Mouse (Mus musculus) adrenal gland, adult 2 months (tissue): ENCODE measurements around the gene Lig3. TPM values are rescaled to one million over a fixed set of nuclear protein-coding genes. Genes with fewer than 3 reads are reported as not detected.
"Not testable (repeated sequence)": the region's sequence is repeated elsewhere in the genome, so short reads cannot be mapped to it uniquely, and the experiment has no call there.

ENCODE experiments used
- DNase-seq: peaks from one replicate; pipeline ENCODE4 v3.0.0; 2021
- polyA plus RNA-seq: library from polyadenylated mRNA; depleted of rRNA; stranded (reverse); fragments of >200 nt; gene quantifications from 2 replicates; pipeline ENCODE4 v1.2.3, GENCODE M21; 2012; rRNA removed
- total RNA-seq, 2 experiments: library from RNA; stranded (reverse); gene quantifications; 2 replicates each; pipeline ENCODE4 v1.2.3; 2021

The Lig3 gene
- total and polyA plus RNA-seq, 3 experiments = 10.7 to 27.5 (median 19.2) TPM

DNA sequence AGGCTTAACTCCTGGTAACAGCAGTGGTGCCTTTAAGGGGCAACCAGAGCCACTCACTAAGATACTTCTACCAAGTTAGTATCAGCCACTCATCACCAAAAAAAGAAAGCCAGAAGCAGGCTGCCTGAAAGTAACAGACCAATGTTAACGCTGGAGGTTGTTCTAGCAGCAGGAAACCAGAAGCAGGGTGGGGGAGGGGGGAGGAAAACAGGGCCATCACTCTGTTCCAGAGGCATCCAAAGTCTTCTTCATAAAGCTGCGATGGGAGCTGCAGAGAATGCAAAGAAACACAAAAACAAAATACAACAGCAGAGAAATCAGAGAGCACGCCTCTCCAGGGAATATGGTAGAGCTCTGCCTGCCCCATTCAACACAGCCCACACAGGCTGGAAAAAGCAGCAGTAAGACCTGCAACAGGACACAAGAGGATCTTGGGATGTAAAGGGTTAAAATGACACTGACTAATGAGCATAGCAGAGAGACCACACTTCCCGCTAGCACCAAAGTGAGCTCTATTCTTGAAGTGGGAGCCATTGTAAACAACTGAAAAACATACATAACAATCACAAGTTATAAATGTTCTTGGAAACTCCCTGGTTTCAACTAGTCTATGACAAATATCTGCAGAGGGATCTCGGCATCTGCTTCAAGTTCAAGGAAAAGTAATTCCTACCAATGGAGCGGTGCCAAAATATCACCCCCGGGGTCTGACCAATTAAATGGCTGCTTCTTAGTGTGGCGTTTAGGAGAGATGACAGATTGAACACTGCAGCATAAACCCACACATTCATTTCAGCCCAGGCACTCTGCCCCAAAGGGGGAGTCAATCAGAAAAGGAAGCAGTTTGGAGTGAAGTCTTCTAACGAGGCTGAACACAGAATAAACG, 50.3 kb downstream of the Lig3 start:
- DNase-seq = no peak

DNA sequence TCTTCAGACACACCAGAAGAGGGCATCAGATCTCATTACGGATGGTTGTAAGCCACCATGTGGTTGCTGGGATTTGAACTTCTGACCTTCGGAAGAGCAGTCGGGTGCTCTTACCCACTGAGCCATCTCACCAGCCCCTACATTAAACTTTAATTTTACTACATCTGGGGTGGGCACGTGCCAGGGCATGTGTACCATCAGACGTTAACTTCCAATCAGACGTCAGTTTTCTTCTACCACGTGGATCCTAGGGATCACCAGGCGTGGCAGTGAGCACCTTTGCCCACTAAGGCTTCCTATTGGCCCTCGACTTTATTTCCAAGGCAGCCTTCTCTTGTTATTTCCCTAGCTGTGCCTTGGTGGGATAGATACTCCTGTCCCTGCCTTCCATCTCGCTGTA, 51.5 kb downstream of the Lig3 start:
- DNase-seq = not testable (repeated sequence)

DNA sequence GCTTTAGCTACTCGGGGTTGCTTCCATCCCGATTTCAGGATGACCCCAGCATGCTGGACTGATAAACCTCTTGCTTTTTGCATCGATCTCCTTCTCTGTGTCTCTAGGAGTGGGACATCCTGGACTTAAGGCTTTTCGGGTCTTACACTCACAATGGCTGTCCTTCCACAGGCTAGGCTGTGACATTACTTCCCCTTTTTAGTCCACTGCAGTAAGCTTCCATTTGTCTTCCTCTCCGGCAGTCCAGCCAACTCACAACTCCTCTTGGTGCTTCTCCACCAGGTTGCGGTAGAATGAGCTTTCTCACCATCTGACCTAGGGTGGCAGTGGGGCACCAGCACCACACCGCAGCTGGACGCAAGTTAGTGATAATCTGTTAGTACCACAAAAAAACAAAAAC, 53.0 kb downstream of the Lig3 start:
- DNase-seq = no peak

DNA sequence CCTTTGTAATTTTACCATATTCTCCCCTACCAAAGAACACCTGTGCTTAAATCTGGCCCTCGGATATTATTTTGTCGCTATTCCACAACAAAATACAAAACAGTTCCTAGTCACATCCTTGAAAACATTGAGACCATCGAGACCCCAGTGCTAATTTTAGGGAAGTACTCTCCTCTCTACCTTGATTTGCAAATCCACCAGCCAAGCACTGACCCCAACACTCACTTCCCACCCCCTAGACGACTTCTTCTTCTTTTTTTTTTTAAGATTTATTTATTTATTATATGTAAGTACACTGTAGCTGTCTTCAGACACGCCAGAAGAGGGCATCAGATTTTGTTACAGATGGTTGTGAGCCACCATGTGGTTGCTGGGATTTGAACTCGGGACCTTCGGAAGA, 53.5 kb downstream of the Lig3 start:
- DNase-seq = not testable (repeated sequence)

DNA sequence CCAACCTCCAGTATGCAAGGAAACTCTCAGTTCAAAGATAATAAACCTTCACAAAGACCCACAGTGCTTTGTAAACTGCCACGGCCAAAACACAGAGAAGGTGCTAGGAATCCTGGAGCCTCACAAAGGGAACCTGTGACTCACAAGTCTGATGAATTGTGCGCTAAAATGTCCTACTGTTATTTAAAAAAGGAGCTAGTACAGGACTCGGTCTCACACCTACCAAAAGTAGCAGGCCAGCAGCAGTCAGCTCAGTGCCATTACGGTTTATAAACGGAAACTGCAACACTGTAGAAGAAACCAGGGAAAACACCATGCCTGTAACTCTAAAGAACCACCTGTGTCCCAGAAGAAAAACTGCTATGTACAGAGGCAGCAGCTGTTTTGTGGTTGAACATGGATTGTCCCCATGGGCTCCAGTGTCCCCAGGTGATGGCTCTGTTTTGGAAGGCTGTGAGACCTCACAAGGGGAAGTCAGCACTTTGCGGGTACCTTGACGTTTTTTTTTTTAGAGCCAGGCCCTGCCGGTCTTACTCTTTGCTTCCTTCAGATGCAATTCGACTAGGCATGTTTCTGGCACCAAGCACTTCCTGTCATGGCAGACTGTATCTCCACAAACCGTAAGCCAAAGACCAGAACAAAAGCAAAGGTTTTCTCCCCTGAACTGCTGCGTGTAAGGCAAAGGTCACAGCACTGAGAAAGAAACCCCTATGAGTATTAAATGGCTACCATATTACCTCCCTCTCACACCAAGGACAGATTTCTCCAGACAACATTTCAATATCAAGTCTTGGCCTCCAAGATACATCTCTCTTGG, 54.9 kb downstream of the Lig3 start:
- DNase-seq = no peak

DNA sequence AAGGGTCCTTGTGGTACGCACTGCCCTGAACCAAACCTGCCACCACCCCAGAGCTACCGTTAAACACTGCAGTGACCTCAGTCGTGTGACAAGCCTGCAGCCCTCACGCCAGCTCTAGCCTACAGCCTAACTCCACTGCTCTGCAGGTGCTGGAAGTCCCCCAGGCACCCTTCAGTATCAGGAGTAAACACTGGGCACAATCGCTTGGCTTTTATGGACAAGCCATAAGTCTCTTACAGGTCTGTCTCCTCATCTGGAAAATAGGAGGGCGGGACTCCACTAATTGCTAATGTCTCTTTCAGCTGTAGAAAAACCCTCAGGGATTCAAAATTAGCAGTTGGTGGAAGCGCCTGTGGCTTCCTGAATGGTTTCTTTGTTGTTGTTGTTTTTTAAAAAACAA, 56.3 kb downstream of the Lig3 start:
- no peak for DNase-seq

DNA sequence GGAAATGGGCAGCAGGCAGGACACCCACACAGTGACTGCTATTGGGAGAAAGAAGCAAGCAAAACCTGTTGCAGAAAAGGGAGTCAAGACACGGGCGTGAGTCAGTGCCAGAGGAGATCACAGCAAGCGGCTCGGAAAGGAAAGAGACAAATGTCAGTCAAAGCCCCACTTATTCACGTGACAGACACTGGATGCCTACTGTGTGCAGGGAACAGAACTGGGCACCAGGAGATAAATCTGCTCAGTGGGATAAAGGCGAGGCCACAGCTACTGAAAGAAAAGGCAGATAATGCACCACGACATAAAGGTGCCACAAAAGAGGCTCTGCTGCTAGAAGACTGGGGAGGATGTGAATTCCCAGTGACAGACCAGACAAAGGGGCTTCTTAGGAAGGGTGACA, 56.9 kb downstream of the Lig3 start:
- no peak for DNase-seq

DNA sequence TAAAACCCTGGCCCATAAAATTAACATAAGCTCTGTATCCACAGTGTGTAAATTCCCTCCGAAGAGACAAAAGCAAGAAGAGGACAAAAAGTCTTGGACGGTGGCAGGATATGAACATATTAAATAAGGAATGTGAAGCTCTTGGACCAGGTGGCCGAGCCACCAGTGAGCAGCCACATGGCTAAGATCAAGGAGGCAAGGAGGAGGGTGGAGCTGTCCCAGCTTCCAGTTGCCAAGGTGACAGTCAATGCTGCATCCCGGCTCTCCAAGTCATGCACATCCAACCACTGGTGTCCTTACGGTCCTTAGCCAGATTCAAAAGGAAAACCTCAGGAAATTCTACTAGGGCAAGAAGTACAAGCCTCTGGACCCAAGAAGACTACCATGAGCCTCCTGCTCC, 57.6 kb downstream of the Lig3 start:
- no peak for DNase-seq

DNA sequence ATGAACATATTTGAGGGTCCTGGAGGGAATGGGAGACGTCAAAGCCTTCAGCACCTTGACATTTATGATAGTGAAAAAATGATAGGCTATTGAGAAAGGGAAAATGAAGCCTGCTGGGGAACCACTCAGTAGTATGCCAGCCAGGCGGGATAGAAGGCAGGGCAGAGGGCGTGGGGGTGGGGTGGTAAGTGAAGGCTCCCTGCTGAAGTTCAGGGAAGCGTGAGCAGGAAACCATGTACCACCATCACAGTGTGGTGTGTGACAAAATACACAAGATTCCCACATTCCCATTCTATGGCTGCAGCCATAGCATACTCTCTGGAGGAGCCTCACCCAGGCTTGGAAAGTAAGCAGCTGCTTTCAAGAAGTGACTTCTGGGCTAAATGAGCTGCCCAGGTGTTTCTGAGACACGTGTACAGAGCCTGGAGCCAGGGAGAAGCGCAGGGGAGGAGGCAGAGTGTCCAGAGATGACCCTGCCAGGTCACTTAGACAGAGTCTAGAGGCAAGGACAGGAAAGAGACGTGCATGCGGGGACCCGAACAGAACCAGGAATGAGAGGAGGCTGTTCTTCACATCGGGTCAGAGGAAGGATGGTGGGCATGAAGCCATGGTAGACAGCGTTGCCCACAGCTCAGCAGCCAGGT, 64.0 kb downstream of the Lig3 start:
- peak; percentile 13 for DNase-seq

DNA sequence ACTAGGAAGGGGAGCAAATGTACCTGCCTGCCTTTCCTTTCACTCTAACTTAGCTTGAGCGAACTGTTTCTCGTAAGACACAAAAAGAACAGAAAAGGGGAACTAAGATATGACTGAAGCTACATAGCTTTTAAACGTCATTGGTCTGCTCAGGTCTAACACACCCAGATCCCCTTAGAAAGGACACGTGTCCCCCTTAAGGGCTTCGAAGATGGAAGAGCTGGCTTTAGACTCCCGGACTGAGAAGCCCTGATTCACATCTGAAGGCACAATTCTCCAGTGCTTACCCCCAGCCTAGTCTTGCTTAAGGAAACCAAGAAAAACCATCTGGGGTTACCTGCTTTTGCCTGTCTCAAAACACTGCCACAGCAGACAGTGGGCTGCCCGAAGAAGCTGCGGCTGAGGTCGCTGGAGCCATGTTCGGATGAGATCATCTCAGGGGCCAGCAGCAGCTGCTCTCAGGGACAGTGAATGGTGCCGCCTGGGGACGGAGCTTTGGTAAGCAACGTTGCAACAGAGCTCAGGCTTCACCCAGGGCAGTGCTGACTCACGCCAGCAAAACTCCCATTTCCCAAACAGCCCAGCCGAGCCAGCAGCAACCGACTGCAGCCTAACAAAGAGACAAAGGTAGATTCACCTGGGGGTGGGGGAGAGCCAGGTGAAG, 64.6 kb downstream of the Lig3 start:
- peak; percentile 92 for DNase-seq

DNA sequence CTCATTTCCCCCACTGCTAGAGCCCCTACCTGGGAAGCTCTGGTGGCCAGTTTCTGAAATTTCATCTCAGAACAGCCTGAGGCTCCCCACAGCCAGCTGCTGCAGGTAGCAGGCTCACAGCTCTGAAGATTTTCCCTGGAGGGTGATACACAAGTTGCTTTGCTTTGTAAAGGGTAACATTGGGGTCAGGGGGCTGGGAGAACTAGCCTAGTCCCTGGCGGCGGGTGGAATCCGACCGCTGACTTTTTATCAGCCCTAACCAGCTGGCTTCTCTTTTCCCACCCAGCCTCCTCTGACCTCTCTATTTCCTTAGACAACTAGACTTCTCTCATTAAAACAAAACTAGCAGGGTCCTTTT, 65.2 kb downstream of the Lig3 start:
- DNase-seq = no peak

DNA sequence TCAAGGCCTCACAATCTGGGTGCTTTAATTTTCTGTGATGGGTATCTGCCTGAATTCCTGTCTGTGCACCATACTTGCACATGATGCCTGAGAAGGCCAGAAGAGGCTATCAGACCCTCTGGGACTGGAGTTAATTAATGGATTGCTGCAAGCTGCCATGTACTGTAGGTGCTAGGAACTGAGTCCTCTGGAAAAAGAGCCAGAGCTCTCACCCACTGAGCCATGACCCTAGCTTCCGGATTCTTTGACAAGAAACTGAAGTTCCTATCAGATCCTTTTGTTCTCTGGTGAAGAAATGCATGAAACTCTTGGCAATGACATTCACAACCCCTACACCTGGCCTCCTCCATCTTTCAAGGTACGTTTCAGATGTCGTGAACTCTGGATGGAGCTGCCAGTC, 66.0 kb downstream of the Lig3 start:
- DNase-seq = no peak

DNA sequence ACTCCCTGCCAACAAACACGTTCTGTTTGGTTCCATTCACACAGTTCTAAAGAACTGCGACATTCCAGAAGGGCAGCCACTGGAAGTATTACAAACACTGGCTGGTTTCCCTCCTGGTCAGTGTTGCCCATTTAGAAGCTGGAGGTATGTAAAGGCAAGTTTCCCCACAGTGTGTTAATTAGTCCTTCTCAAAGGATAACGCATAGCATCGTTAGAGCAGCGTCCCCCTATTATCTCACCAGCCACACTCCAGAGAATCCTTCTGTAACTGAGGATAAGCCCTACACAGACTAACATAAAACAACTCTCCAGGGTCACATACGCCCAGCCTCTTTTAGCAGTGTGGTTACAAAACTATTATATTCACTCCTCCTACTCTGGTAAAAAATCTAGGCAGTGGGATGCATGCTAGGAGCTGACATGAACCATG, 66.7 kb downstream of the Lig3 start:
- no peak for DNase-seq

DNA sequence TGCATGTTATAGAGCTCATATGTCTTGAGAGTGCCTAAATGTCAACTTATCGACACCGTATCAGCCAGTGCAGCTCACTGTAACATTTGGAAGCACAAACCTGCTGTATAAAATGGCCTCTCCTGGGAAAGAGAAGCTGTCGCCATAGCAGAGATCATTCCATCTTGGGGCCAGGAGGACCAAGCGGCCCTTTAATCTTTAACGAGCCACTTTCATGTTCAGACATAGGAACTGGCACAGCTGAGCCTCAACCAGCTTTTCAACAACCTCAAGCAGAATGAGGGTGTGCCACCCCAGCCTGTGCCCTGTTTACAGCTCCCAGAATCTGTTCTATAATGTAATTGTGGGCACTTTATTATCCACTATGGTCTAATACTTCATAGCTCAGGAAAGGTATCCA, 69.4 kb downstream of the Lig3 start:
- no peak for DNase-seq

DNA sequence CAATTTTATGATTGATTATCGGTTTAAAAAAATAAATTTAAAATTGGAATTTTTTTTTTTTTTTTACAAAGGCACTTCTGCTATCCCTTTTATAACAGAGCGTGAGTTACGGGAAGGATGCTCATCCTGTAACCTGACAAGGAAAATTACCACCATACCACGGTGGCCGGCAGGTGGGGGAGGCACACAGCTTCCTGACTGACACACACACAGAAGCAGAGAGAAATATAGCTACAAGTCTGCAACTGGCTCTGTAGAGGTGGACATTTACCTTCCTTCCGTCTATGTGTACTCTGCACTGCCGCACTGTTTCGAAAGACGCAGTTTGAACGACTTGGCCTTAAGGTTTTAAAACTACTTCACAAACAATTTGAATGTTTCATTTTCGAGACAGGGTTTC, 71.2 kb downstream of the Lig3 start:
- no peak for DNase-seq

DNA sequence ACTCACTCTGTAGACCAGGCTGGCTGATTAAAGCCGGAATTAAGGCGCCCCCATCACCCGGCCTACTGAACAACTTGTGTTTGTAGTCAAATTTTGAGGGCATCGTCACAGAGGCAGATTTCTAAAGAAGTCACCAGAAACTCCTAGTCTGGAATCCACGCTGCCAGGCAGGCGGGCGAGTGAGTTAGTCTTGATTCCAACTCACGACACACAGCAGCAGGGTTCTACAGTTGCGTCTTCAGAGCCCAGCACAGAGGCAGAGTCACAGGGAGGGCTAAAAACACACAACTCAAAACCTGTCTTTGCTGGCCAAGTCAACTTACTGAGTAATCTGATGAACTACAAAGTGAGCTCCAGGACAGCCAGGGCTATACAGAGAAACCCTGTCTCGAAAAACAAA, 71.6 kb downstream of the Lig3 start:
- DNase-seq = no peak

DNA sequence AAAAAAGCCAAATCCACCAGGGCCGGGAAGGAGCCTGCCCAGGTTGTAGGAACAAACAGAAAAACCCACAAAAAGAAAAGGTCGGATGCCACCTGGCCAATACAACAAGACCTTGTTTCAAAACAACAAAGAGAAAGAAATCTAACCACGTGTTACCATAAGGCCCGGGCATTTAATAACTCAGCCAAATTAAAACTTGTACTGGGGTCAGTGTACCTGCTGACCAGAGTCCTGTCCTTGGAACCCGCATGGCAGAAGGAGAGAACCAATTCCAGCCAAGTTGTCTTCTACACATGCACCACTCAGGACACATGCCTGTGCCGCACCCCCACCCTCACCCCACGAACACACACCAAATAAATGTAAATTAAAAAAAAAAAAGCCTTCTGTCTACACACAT, 72.0 kb downstream of the Lig3 start:
- no peak for DNase-seq

Other genes with a start within 250 kb of the Lig3 start
- under 1 TPM; 0.46 to 0.83 TPM for gene Cct6b, start 16.8 kb upstream of the Lig3 start, total RNA-seq
- gene Cct6b, start 16.8 kb upstream of the Lig3 start, polyA plus RNA-seq = 0.08 TPM in 1 of 2 replicates, not detected in the other
- 10 to 100 TPM; 18.0 to 21.9 TPM for gene Zfp830, start 16.8 kb upstream of the Lig3 start, total RNA-seq
- gene Zfp830, start 16.8 kb upstream of the Lig3 start, polyA plus RNA-seq = 1.7 and 3.6 TPM in 2 replicates
- 10 to 100 TPM in 1 of 2 experiments, 1 to 10 TPM in 1; 5.3 to 10.6 TPM for gene Rffl, start 90.1 kb downstream of the Lig3 start, total RNA-seq
- gene Rffl, start 90.1 kb downstream of the Lig3 start, polyA plus RNA-seq = 6.5 and 7.4 TPM in 2 replicates
- 10 to 100 TPM in 1 of 2 experiments, 1 to 10 TPM in 1; 9.3 to 16.7 TPM for gene Rad51d, start 109.5 kb downstream of the Lig3 start, total RNA-seq
- gene Rad51d, start 109.5 kb downstream of the Lig3 start, polyA plus RNA-seq = 8.8 and 9.4 TPM in 2 replicates
- under 1 TPM in 1 of 2 experiments, not detected in 1; 0.24 TPM for gene Fndc8, start 111.0 kb downstream of the Lig3 start, total RNA-seq
- 0.24 and 0.44 TPM in 2 replicates for gene Fndc8, start 111.0 kb downstream of the Lig3 start, polyA plus RNA-seq
- 10 to 100 TPM; 16.6 to 17.0 TPM for gene Nle1, start 127.3 kb downstream of the Lig3 start, total RNA-seq
- gene Nle1, start 127.3 kb downstream of the Lig3 start, polyA plus RNA-seq = 33.1 and 34.4 TPM in 2 replicates
- gene Unc45b, start 129.4 kb downstream of the Lig3 start, total RNA-seq = 10 to 100 TPM in 1 of 2 experiments, 1 to 10 TPM in 1; 5.2 to 14.3 TPM
- gene Unc45b, start 129.4 kb downstream of the Lig3 start, polyA plus RNA-seq = 4.6 and 5.7 TPM in 2 replicates
- gene Slfn5, start 170.2 kb downstream of the Lig3 start, total RNA-seq = 10 to 100 TPM; 28.3 to 32.7 TPM
- gene Slfn5, start 170.2 kb downstream of the Lig3 start, polyA plus RNA-seq = 2.2 and 2.3 TPM in 2 replicates
- gene Slfn9, start 210.7 kb downstream of the Lig3 start, total RNA-seq = 1 to 10 TPM; 5.3 to 7.5 TPM
- gene Slfn9, start 210.7 kb downstream of the Lig3 start, polyA plus RNA-seq = 0.91 and 1.2 TPM in 2 replicates
- 1 to 10 TPM; 1.6 to 1.7 TPM for gene Slfn8, start 239.7 kb downstream of the Lig3 start, total RNA-seq
- gene Slfn8, start 239.7 kb downstream of the Lig3 start, polyA plus RNA-seq = 0.48 and 0.77 TPM in 2 replicates